Mouse (Mus musculus): ENCODE data around the gene Klk6. TPM values are rescaled to one million over a fixed set of nuclear protein-coding genes. Genes with fewer than 3 reads are reported as not detected.

The Klk6 gene
- polyA plus RNA-seq, 1 experiment from 2014 or later = not detected

DNA sequence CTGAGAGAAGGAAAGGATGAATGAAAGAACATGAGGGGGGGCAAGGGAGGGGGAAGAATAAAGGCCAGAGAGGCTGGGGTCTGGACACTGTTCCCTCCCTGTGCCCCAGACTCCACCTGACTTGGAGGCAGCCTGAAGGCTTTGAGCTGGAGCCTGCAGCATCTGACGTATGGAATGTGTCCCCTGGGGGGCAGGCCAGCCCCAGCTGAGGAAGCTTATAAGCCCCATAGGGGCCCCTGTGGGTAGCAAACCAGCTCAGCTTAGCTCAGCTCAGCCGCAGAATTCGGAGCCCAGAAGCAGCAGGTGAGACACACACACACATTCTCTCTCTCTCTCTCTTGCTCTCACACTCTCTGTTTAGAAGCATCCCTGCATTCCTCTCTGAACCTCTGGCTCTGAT lies 56.6 kb downstream of the Klk6 start, which contains the start of gene Klk4:
Klk4 (plus strand) TSS at position 249 of the 400 bp plus-strand sequence.
- Histone ChIP-seq H3K9me3 (no peaks in the 10 kb centered on the region), H3K27me3 (peaks cover 11% of the 10 kb centered on the region; the same call in 1 of the 2 replicates), H3K4me2 (no peak within 1 kb of the TSS), H3K9ac (no peak within 1 kb of the TSS), H3K4me3 (no peak within 1 kb of the TSS), H3K4me1 (replicated peaks) (peaks cover 3% of the 10 kb centered on the region), H3K36me3 (no peaks in the 10 kb centered on the region), H3K27ac (no peak within 1 kb of the TSS)
- ATAC-seq (ENCODE audit: low FRiP score) = no peak
- WGBS = 10% methylated on average over 3 of the region's 3 CpGs

Other genes starting within 250 kb of the Klk6 start
- gene Zfp719, start 244.9 kb upstream of the Klk6 start, polyA plus RNA-seq (2015; fragmentation: Nextera tagmentation; extraction: Ambion mirVana) = 15.1 and 15.5 TPM in 2 replicates
- gene Zfp819, start 217.3 kb upstream of the Klk6 start, polyA plus RNA-seq (2015; fragmentation: Nextera tagmentation; extraction: Ambion mirVana) = 0.43 and 0.56 TPM in 2 replicates
- not detected in 2 replicates for gene Ceacam18, start 189.8 kb upstream of the Klk6 start, polyA plus RNA-seq (2015; fragmentation: Nextera tagmentation; extraction: Ambion mirVana)
- gene Siglece, start 164.3 kb upstream of the Klk6 start, polyA plus RNA-seq (2015; fragmentation: Nextera tagmentation; extraction: Ambion mirVana) = 0.28 and 0.49 TPM in 2 replicates
- 20.4 and 21.8 TPM in 2 replicates for gene Ctu1, start 152.5 kb upstream of the Klk6 start, polyA plus RNA-seq (2015; fragmentation: Nextera tagmentation; extraction: Ambion mirVana)
- not detected in 2 replicates for gene Klk14, start 134.1 kb upstream of the Klk6 start, polyA plus RNA-seq (2015; fragmentation: Nextera tagmentation; extraction: Ambion mirVana)
- gene Klk13, start 111.9 kb upstream of the Klk6 start, polyA plus RNA-seq (2015; fragmentation: Nextera tagmentation; extraction: Ambion mirVana) = 0.09 and 0.10 TPM in 2 replicates
- gene Klk12, start 55.6 kb upstream of the Klk6 start, polyA plus RNA-seq (2015; fragmentation: Nextera tagmentation; extraction: Ambion mirVana) = not detected in 2 replicates
- not detected in 2 replicates for gene Klk11, start 49.9 kb upstream of the Klk6 start, polyA plus RNA-seq (2015; fragmentation: Nextera tagmentation; extraction: Ambion mirVana)
- gene Klk10, start 43.5 kb upstream of the Klk6 start, polyA plus RNA-seq (2015; fragmentation: Nextera tagmentation; extraction: Ambion mirVana) = 0.18 TPM in 1 of 2 replicates, not detected in the other
- gene Klk9, start 32.6 kb upstream of the Klk6 start, polyA plus RNA-seq (2015; fragmentation: Nextera tagmentation; extraction: Ambion mirVana) = 0.18 TPM in 1 of 2 replicates, not detected in the other
- 4.4 and 7.8 TPM in 2 replicates for gene Klk8, start 26.9 kb upstream of the Klk6 start, polyA plus RNA-seq (2015; fragmentation: Nextera tagmentation; extraction: Ambion mirVana)
- gene Klk7, start 13.2 kb upstream of the Klk6 start, polyA plus RNA-seq (2015; fragmentation: Nextera tagmentation; extraction: Ambion mirVana) = not detected in 2 replicates
- gene Klk5, start 17.5 kb downstream of the Klk6 start, polyA plus RNA-seq (2015; fragmentation: Nextera tagmentation; extraction: Ambion mirVana) = not detected in 2 replicates
- gene Klk4, start 56.7 kb downstream of the Klk6 start, polyA plus RNA-seq (2015; fragmentation: Nextera tagmentation; extraction: Ambion mirVana) = 0.98 and 1.5 TPM in 2 replicates
- not detected in 2 replicates for gene Klk15, start 109.2 kb downstream of the Klk6 start, polyA plus RNA-seq (2015; fragmentation: Nextera tagmentation; extraction: Ambion mirVana)
- gene Klk1b8, start 126.2 kb downstream of the Klk6 start, polyA plus RNA-seq (2015; fragmentation: Nextera tagmentation; extraction: Ambion mirVana) = not detected in 2 replicates
- not detected in 2 replicates for gene Klk1b1, start 142.3 kb downstream of the Klk6 start, polyA plus RNA-seq (2015; fragmentation: Nextera tagmentation; extraction: Ambion mirVana)
- not detected in 2 replicates for gene Klk1b9, start 151.6 kb downstream of the Klk6 start, polyA plus RNA-seq (2015; fragmentation: Nextera tagmentation; extraction: Ambion mirVana)
- not detected in 2 replicates for gene Klk1b11, start 171.4 kb downstream of the Klk6 start, polyA plus RNA-seq (2015; fragmentation: Nextera tagmentation; extraction: Ambion mirVana)
- not detected in 2 replicates for gene Klk1b26, start 187.7 kb downstream of the Klk6 start, polyA plus RNA-seq (2015; fragmentation: Nextera tagmentation; extraction: Ambion mirVana)
- gene Klk1b27, start 227.8 kb downstream of the Klk6 start, polyA plus RNA-seq (2015; fragmentation: Nextera tagmentation; extraction: Ambion mirVana) = not detected in 2 replicates

Measured in hindbrain, embryonic 13.5 days (tissue).